Mouse (Mus musculus): ENCODE measurements around the gene Aqp1.

Aqp1 gene

DNA sequence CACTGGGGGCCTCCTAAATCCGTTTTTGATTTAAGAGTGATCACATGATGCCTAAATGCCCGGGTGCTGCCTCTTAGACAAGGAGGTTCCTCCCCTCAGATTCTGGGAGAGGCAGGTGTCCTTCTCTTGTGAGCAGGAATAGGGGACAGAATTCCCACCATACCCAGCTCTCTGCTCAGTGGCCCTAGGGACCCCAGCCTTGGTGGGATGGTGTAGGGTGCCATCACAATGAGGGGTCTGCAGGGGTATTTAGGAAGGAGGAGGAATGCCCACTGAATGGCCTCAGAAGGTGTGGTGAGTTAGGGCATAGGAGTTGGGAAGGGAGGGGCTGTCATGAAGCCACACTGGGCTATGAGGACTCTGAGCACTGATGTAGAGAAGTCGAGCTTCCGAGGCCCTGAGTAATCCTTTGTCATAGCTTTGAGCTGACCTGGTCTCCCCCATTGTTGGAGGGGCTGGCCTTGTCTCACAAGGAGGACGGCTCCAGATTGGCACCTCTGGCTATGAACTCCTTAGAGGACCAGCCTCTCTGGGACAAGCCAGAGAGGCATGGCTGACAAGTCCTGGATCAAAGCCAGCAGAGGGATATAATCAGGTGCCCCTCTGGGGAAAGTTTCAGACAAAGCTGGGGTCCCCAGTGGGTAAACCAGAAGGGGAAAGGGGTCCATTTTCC lies 4.0 kb upstream of the Aqp1 start:
- no peak for DNase-seq (ENCODE audit: low spot score)

- DNase-seq (ENCODE audit: low spot score), result no peak
These were observed 3.5 kb upstream of the Aqp1 start for GRCm38 (mm10) chr6:55332773-55333109.

GRCm38 (mm10) chr6:55337242-55337641 lies 1.0 kb downstream of the Aqp1 start:
- no peak for DNase-seq (ENCODE audit: low spot score)

DNA sequence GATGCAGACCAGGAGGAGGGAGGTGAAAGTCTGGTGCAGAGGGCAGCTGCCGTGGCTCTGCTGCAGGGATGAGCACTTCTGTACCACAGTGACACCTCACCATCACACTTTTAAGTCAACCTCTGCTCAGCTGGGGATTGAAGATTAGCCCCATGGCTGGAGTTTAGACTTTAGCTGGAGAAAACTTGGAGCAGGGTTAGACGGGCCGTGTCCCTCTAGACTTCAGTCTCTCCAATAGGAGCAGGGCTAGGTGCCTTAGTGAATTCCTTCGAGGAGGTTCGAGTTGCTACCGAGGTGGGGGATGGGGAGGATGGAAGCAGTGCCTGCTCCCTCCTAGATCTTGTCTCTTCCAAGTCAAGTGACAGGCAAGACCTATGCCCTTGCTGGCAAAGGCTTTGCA lies 1.8 kb downstream of the Aqp1 start:
- no peak for DNase-seq (ENCODE audit: low spot score)

DNA sequence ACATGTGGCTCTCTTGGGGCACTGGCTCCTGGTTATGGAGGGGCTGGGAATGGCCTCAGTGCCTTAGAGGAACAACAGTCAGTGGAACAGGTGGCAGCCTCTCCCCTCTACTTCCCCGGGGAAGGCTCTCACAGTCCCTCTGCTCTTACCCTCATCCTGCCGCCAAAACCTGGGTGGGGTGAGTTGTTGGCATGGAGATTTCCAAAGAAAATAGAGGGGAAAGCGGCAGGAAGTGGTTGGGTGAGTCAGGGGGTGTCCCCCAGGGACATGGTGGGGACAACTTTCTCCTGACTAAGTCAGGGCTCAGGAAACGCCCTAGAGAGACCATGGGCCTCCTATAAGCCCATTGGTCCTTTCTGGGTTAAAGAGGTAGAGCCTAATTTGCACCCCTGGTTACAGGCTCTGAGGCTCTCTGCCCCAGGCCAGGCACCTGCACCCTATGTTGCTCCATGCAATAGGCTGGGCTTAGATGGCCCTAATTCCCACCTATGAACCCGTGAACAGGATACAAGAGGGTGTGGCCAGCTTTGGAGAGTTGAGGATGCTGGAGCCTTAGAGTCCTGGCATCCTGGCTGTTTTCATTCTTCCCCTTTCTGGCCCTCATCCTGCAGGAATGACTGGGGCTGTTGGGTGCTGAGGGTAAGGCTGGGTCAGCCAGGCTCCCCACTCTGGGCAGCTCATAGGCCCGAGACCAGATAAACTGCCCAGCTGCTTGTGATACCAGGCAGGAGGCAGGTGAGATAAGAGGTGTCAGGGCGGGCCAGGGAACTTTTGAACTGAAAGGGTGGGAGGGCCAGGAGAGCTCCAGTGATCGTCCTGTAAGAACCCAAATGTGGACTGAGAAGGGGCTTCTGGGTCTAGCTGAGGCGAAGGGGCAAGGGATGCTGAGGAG lies 2.9 kb downstream of the Aqp1 start:
- DNase-seq (ENCODE audit: low spot score), result no peak

DNA sequence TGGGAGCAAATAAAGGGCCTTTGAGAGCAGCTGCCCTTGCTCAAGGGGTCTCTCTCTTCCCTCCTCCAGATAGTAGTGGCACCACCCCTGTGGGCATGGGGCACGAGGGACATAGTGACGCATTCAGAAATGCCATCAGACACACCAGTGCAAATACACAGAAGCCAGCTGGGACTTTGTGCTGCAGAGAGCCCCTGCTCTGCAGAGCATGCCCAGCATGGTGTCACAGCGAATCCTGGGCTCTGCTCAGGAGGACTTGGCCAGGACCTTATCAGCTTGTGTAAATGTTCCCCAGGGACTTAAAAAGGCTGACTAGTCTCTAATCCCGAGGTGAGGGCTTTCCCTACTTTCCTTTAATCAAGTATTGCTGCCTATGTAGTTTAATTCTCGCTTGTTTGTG lies 5.5 kb downstream of the Aqp1 start:
- DNase-seq (ENCODE audit: low spot score), result no peak

DNA sequence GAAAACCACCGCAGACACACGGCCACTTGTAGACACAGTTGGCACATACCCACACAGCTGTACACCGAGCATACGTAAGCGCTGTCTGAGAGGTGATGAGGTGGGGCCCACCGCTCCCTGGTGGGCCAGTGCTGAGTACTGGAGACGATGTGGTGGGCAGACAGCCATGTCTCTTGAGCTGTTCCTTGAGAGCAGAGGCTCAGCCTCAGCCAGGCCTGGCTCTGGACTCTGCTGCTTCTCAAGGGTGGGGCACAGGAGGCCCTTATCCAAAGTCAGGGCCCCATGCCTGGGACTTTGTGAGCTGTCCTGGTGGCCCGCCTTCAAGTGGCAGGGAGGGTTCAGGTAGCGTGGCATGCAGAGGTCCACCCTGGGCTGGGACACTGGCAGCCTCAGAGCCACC lies 6.1 kb downstream of the Aqp1 start:
- DNase-seq (ENCODE audit: low spot score), result no peak

DNA sequence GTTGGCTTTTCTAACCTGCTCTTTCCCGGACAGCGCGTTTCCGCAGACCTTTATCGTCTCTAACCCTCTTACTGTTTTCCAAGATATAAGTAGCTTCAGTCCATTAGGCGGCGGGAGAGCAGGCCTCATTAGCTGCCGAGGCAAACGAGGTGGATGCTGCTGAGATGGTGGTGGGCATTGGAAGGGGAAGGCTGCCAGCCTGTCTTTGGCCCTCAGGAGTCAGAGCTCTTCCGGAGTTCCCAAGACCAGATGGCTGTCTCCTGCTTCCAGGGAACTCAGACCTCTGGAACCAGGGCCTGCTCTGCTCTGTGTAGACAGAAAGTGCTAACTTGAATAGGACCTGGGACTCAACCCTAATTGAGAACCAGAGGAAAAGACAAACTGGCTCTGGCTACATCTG lies 7.2 kb downstream of the Aqp1 start:
- DNase-seq (ENCODE audit: low spot score), result no peak

GRCm38 (mm10) chr6:55344291-55345016 lies 8.2 kb downstream of the Aqp1 start:
- no peak for DNase-seq (ENCODE audit: low spot score)

DNA sequence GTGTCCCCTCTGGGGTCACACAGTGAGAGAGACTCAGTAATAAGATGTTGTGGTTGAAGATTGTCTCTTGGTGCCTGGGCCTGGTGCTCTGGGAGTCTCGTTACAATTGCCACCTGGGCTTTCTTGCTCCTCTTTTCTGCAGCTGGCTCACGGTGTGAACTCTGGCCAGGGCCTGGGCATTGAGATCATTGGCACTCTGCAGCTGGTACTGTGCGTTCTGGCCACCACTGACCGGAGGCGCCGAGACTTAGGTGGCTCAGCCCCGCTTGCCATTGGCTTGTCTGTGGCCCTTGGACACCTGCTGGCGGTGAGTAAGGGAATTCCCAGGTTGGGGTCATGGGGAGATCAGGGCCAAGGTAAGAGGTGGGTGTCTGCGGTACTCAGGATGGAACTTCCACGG lies 9.0 kb downstream of the Aqp1 start:
- DNase-seq (ENCODE audit: low spot score), result no peak

- no peak for DNase-seq (ENCODE audit: low spot score)
These were observed 10.3 kb downstream of the Aqp1 start for GRCm38 (mm10) chr6:55346491-55346890.

GRCm38 (mm10) chr6:55347711-55348571 lies 11.7 kb downstream of the Aqp1 start:
- DNase-seq (ENCODE audit: low spot score), result no peak

- no peak for DNase-seq (ENCODE audit: low spot score)
These were observed 13.0 kb downstream of the Aqp1 start for GRCm38 (mm10) chr6:55349231-55349630.

DNA sequence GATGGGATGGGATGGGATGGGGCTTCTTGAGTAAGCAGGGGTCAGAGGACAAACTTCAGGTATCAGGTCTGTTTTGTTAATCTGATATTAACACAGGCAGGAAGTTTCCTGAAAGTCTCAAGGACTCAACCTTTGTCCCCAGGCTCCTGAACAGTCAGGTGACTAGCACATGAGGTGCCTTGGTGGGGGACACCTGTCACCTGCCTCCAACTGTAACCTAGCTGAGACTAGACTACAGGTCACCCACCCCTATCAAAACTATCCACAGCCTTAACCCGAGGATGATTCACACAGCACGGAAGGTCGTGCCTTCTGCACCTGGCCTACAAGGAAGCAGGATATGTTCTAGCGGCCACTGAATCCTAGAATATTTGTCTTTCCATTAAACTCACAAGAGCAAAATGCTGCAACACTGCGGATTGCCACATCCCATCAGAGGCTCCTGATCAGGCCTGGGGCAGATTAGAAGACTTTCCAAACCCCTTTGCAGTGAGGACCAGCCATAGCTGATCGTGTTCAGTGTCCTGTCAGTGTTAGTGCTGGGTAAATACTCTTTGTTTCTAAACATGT lies 14.2 kb downstream of the Aqp1 start:
- no peak for DNase-seq (ENCODE audit: low spot score)

DNA sequence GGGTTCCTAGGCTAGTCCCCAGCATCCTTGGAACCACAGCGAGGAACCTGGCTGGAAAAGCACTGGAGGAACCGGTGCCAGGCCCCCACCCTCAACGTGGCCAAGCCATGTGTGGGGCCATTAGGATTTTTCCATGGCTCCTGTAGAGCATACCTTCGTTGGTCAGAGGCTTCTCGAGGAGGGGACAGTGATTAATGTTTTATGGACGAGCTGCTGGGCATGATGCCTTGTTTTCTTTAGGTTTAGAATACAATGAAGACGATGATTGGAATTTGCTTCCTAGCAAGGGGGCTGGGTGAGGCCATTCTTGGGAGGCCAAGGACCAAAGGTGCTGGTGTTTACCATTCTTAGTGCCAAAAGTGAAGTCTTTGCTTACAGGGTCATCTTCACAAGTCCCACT lies 15.5 kb downstream of the Aqp1 start:
- no peak for DNase-seq (ENCODE audit: low spot score)

DNA sequence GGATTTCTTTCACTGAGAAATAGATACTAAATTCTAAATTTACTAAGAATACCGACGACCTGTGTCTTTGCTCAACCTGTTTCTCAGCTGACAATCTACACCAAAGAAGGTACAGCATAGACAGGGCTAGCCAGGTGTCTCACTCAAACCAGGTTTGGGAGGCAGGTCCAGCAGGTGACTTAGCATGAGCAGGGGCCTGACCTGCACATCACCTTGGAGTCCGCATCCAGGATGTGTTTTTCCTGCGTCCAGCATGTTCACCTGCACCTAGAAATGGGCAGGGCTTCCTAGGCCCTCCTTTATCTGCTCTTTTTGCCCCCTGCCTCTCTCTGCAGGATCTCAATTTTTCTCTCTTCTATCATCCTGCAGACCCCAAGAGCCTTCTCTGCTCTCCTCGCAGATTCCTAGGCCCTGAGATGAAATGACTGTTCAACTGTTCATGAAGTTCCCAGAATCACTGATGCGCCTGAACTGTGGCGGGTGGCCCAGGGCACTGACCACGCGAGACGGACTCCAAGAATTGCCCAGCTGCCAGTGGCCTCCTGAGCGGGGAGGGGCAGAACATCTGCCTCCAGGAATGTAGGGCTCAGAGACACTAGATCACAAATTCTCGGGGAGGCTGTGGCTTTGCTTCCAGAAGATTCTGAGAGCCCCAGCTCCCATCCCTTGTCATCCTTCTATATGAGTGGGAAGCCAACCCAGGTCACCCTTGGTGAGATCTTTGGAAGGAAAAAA lies 17.6 kb downstream of the Aqp1 start:
- DNase-seq (ENCODE audit: low spot score), result no peak

- DNase-seq (ENCODE audit: low spot score), result no peak
These were observed 18.4 kb downstream of the Aqp1 start for GRCm38 (mm10) chr6:55354456-55355117.

DNA sequence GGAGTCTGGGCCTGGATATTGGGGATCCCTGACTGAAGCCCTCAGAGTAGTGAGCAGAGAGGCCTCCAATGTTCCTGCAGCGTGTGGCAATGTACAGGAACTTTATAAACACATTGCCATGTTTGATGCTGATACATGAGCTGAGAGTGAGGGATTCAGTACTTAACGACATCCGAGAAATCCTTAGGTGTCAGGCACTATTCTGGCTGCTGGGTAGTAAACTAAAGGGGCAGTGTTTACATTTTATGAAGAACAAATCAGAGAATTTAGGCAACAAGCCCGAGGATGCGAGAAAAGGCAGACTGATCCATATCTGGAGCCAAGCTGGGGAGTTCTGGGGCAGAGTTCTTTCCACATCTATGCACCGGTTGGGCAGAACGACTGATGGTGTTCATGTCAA lies 19.3 kb downstream of the Aqp1 start:
- DNase-seq (ENCODE audit: low spot score), result no peak

DNA sequence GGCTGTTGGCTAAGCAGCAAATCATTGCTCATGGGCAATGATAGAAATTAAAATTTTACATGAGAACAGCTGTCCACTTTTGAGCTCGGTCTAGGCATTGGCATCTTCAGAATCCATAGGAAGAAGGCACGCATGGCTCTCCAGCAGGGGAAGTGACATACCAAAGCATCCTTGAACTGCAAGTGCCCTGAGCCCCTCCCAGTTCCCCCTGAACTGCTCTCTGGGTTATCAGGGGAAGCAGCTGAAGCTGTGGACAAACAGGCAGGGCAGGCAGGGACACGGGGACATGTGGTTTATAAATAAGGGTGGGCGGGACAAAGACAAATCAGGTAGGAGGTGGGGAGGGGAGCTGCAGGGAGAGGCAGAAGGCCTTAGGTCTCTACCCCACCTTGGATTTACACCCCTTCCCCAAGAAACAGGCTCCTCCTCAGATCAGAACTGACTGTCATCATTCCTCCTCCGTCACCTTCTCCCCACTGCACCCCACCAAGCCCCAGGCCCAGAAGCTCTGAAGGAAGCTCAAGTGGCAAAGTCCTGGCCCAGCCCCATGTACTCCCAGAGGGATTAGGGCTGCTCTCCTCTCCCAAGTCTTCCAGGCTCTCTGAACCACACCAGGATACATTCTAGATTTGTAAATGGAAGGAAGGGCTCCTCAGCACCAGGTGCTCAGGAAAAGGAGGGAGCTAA lies 19.9 kb downstream of the Aqp1 start:
- no peak for DNase-seq (ENCODE audit: low spot score)
